Mouse (Mus musculus) midbrain, embryonic 13.5 days (tissue): ENCODE results near the gene Sgca. TPM values are rescaled to one million over a fixed set of nuclear protein-coding genes. Genes with fewer than 3 reads are reported as not detected.

Experiments
- ATAC-seq: fragments of 200-750 bp; cut with Nextera tagmentation; 2 replicates; pipeline ENCODE4 v1.8.0; 2017; ENCODE audit warnings: mild to moderate bottlenecking, moderate TSS enrichment, moderate library complexity
- H3K27ac ChIP-seq: fragments of 300-500 bp; sonication (generic); 2 replicates; pipeline ENCODE4 v1.5.1; 2015; ENCODE audit warnings: inconsistent platforms, mild to moderate bottlenecking, moderate library complexity
- H3K27me3 ChIP-seq: fragments of 300-500 bp; sonication (generic); 2 replicates; pipeline ENCODE4 v1.6.1; 2015; ENCODE audit warnings: mild to moderate bottlenecking, inconsistent platforms
- H3K36me3 ChIP-seq: fragments of 300-500 bp; sonication (generic); 2 replicates; pipeline ENCODE4 v1.6.1; 2015; ENCODE audit warnings: mild to moderate bottlenecking, inconsistent platforms
- H3K4me1 ChIP-seq: fragments of 300-500 bp; sonication (generic); replicated peaks from 2 replicates; pipeline ENCODE4 v1.6.1; 2015; ENCODE audit warnings: inconsistent platforms
- H3K4me2 ChIP-seq: fragments of 300-500 bp; sonication (generic); replicated peaks from 2 replicates; pipeline ENCODE4 v1.6.1; 2015; ENCODE audit warnings: moderate library complexity, mild to moderate bottlenecking, inconsistent platforms
- H3K4me3 ChIP-seq: fragments of 300-500 bp; sonication (generic); replicated peaks from 2 replicates; pipeline ENCODE4 v1.5.1; 2015; ENCODE audit warnings: mild to moderate bottlenecking, inconsistent platforms
- H3K9ac ChIP-seq: fragments of 300-500 bp; sonication (generic); replicated peaks from 2 replicates; pipeline ENCODE4 v1.6.1; 2015; ENCODE audit warnings: mild to moderate bottlenecking, inconsistent platforms
- H3K9me3 ChIP-seq: fragments of 300-500 bp; sonication (generic); 2 replicates; pipeline ENCODE4 v1.6.1; 2016; ENCODE audit warnings: mild to moderate bottlenecking, inconsistent platforms
- WGBS: fragments of 180-500 bp; shearing (Covaris S2); methylation state at CpG from one replicate; pipeline ENCODE4 v1.1.7; 2015; 5-methylcytosine and 5-hydroxymethylcytosine counted together
- polyA plus RNA-seq: library from polyadenylated mRNA; unstranded; fragments of >200 nt; fragmentation: Nextera tagmentation; extraction: Ambion mirVana; gene quantifications from 2 replicates; pipeline ENCODE4 v1.2.1, GENCODE M21; 2015

Gene Sgca
- polyA plus RNA-seq, 1 experiment from 2014 or later, result 0.17 TPM

- no peaks in the 10 kb centered on the region for H3K9me3 ChIP-seq
- no peak for ATAC-seq
- H3K27me3 ChIP-seq, result no peaks in the 10 kb centered on the region
- H3K9ac ChIP-seq, result no peak overlapping the region
- H3K4me2 ChIP-seq, result no peak overlapping the region
- peaks cover 10% of the 10 kb centered on the region for H3K4me1 ChIP-seq
- WGBS, result 23% methylated on average over 4 of the region's 4 CpGs
- H3K27ac ChIP-seq, result no peak overlapping the region
- H3K36me3 ChIP-seq, result no peaks in the 10 kb centered on the region
- H3K4me3 ChIP-seq, result no peak overlapping the region
Measured at GRCm38 (mm10) chr11:94916477-94916876, 59.6 kb downstream of the Sgca start.

DNA sequence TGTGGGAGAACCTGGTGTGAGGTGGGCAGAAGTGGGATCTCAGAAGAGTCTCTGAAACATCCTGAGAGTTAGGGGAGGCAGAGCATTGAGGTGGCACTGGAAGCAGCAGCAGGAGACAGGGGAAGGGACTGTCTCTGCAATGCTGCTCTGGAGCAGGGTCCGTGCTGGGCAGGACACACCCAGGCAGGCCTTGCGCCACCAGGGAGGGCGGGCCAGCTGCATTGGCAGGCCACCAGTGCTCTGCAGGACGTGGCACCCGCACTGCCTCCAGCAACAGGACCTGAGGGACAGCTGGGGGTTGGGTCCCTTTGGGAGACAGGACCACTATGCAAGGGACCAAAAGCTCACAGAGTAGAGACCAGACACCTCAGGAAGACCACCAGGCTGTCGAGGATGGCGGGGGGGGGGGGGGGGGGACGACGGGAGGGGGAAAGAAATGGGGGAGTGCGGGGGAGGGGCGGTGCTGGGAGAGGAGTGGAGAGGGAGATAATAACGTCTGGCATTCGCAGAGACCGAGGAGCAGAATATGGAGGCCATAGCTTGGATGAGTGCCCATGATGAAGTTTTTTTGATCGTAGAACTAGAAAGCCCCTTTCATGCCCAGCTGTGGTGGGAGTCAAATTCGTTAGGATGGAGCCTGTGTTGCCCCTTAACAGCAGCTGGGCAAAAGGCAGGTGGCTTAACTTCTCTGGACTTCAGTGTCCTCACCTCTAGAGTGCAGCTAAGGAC, 60.3 kb downstream of the Sgca start:
- Histone ChIP-seq H3K27me3 (no peaks in the 10 kb centered on the region), H3K4me3 (no peak overlapping the region), H3K9me3 (no peaks in the 10 kb centered on the region), H3K9ac (0 out of 2 replicates have a peak overlapping the region, but pooled peaks have one; percentile 10), H3K27ac (no peak overlapping the region), H3K36me3 (no peaks in the 10 kb centered on the region), H3K4me1 (peaks cover 10% of the 10 kb centered on the region), H3K4me2 (no peak overlapping the region)
- 29% methylated on average over 11 of the region's 16 CpGs for WGBS
- ATAC-seq, result 0 out of 2 replicates have a peak, but pooled peaks have one; percentile 30

DNA sequence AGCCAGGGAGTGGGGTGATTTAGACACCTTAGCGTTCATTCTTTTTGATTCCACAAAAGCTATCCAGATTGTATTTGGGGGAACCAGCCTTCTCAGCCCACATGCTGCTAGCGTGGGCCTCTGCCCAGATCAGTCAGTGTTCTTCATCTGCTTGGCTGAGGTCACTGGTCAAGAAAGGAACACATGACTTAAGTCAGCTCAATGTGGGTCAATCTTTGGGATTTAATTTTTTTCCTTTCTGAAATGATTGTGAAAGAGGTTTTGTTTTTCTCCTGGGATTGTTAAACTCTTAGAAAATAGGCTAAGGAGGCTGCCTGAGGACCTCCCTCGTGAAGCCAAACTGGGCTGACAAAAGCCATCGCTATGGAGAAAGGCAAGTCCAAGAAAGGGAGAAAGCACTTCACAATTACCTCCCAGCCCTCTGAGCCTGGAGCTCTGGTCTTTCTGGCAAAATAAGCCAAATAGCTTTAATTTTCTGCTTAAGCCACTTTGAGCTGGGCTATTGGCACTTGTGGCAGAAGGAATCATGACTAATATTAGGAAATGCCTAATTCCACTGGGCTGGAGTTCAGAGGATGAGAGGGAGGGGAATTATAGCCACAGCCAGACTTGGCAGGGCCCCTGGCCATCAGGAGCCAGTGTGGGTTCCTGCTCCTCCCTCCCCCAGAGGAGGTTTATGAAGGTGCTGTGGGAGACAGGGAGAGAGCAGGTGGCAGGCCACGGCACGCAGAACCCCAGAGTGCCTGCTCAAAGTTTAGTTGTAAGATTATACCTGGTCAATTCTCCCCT, 62.6 kb downstream of the Sgca start:
- ATAC-seq, result no peak
- Histone ChIP-seq H3K4me2 (no peak overlapping the region), H3K36me3 (no peaks in the 10 kb centered on the region), H3K4me3 (no peak overlapping the region), H3K9me3 (no peaks in the 10 kb centered on the region), H3K9ac (no peak overlapping the region), H3K27me3 (no peaks in the 10 kb centered on the region), H3K27ac (no peak overlapping the region), H3K4me1 (peaks cover 10% of the 10 kb centered on the region)
- 62% methylated on average over 6 of the region's 6 CpGs for WGBS

Other genes with a start within 250 kb of the Sgca start
- gene Cdc34b, start 234.5 kb downstream of the Sgca start, polyA plus RNA-seq, result 0.22 TPM in 2 replicates
- not detected in 2 replicates for gene Tmem92, start 193.6 kb downstream of the Sgca start, polyA plus RNA-seq
- gene Col1a1, start 40.1 kb downstream of the Sgca start, polyA plus RNA-seq, result 51.5 and 68.9 TPM in 2 replicates
- gene Hils1, start 8.7 kb downstream of the Sgca start, polyA plus RNA-seq, result not detected in 2 replicates
- 17.4 and 17.8 TPM in 2 replicates for gene Ppp1r9b, start 14.7 kb upstream of the Sgca start, polyA plus RNA-seq
- gene Samd14, start 33.6 kb upstream of the Sgca start, polyA plus RNA-seq, result 123 and 141 TPM in 2 replicates
- gene Pdk2, start 65.0 kb upstream of the Sgca start, polyA plus RNA-seq, result 21.4 and 24.7 TPM in 2 replicates
- 6.6 and 8.8 TPM in 2 replicates for gene Itga3, start 100.5 kb upstream of the Sgca start, polyA plus RNA-seq
- 0.27 and 0.30 TPM in 2 replicates for gene Dlx3, start 143.8 kb upstream of the Sgca start, polyA plus RNA-seq
- gene Dlx4, start 169.9 kb upstream of the Sgca start, polyA plus RNA-seq, result not detected in 2 replicates